Mouse (Mus musculus): Measurements from ENCODE around the gene Ifna13. TPM values are rescaled to one million over a fixed set of nuclear protein-coding genes. Genes with fewer than 3 reads are reported as not detected.

Gene Ifna13
- polyA plus RNA-seq, 1 experiment = not detected

DNA sequence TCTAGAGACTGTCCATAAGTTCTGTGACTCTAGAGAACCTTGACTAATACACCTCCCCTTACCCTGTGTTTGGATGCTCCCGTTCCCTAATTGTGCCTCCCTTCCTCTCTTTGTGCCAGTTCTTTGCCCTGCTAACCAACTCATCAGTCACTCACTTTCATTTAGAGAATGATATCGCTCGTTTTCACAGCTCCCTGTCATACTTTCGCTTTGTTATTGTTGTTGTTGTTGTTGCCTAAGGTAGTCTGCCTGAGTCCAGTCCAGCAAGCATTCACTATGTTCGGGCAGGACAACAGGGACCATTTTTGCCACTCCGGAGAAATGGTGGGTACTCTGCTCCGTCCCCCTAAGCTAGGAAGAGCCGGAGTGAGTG, 3.6 kb downstream of the Ifna13 start:
- TF ChIP-seq CTCF (IDR thresholded peaks at IDR 0.05; ENCODE audit: borderline replicate concordance, extremely low read depth, insufficient read depth, insufficient read length) (no peak), POLR2A (IDR thresholded peaks at IDR 0.05; ENCODE audit: borderline replicate concordance, extremely low read depth, insufficient read depth, insufficient read length, poor library complexity, severe bottlenecking) (no peak)
- DNase-seq (ENCODE audit: low read depth) = no peak

DNA sequence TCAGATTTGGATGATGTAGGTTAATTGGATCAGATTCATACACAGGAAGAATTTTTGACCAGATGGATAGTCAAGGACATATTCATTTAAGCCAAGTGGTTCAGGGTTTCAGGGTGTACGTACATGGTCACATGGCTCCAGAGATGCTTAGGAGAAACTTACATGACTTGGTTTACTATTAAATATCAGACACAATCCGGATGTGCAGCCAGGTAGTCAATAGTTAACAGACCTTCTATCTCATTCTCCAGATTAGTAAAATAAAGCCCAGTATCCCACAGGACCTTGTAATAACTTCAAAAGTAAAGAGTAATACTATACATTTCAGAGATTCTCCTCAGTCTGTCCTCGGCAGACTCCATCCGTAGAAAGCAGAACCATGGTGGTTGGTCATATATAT, 9.9 kb downstream of the Ifna13 start, which contains the start of gene C87499:
C87499 (minus strand) TSS at position 101 of the 400 bp plus-strand sequence.
- TF ChIP-seq CTCF (IDR thresholded peaks at IDR 0.05; ENCODE audit: borderline replicate concordance, extremely low read depth, insufficient read depth, insufficient read length) (no peak), POLR2A (IDR thresholded peaks at IDR 0.05; ENCODE audit: borderline replicate concordance, extremely low read depth, insufficient read depth, insufficient read length, poor library complexity, severe bottlenecking) (no peak)
- DNase-seq (ENCODE audit: low read depth) = no peak

DNA sequence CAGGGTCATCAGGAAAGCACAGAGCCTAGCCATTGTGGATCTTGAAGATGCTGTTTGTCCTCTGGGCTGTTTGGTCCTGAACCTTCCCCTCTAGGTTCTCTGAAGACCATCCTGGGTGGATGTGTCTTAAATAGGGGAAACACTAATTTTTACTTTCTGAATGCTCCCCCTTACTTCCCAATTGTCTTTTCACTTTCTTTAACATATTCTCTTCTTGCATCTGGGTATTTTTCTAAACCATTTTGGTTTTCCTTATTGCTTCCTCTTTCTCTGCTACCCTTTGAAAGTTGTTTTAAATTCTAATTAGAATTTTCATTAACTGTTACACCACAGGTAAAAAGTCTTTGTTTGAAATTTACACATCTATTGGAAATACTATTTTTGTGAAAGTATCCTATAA, 41.0 kb downstream of the Ifna13 start, which contains the start of gene Ifna12:
Ifna12 (minus strand) TSS at position 101 of the 400 bp plus-strand sequence.
- no peak for DNase-seq (ENCODE audit: low read depth)
- TF ChIP-seq POLR2A (IDR thresholded peaks at IDR 0.05; ENCODE audit: borderline replicate concordance, extremely low read depth, insufficient read depth, insufficient read length, poor library complexity, severe bottlenecking) (no peak), CTCF (IDR thresholded peaks at IDR 0.05; ENCODE audit: borderline replicate concordance, extremely low read depth, insufficient read depth, insufficient read length) (no peak)

Other genes with a start within 250 kb of the Ifna13 start
- 0.98 and 1.7 TPM in 2 replicates for gene Hacd4, start 205.5 kb downstream of the Ifna13 start, polyA plus RNA-seq (2012; rRNA removed)
- gene Ifnb1, start 121.7 kb downstream of the Ifna13 start, polyA plus RNA-seq (2012; rRNA removed) = not detected in 2 replicates
- not detected in 2 replicates for gene Ifna15, start 86.2 kb downstream of the Ifna13 start, polyA plus RNA-seq (2012; rRNA removed)
- gene Ifna14, start 72.7 kb downstream of the Ifna13 start, polyA plus RNA-seq (2012; rRNA removed) = not detected in 2 replicates
- not detected in 2 replicates for gene Ifna9, start 52.1 kb downstream of the Ifna13 start, polyA plus RNA-seq (2012; rRNA removed)
- gene Ifna12, start 41.1 kb downstream of the Ifna13 start, polyA plus RNA-seq (2012; rRNA removed) = not detected in 2 replicates
- not detected in 2 replicates for gene C87499, start 10.0 kb downstream of the Ifna13 start, polyA plus RNA-seq (2012; rRNA removed)
- gene Ifna16, start 32.5 kb upstream of the Ifna13 start, polyA plus RNA-seq (2012; rRNA removed) = not detected in 2 replicates
- gene Ifna2, start 39.5 kb upstream of the Ifna13 start, polyA plus RNA-seq (2012; rRNA removed) = not detected in 2 replicates
- not detected in 2 replicates for gene Ifnab, start 46.9 kb upstream of the Ifna13 start, polyA plus RNA-seq (2012; rRNA removed)
- gene Gm26566, start 77.3 kb upstream of the Ifna13 start, polyA plus RNA-seq (2012; rRNA removed) = 1.2 and 2.4 TPM in 2 replicates
- gene Klhl9, start 78.0 kb upstream of the Ifna13 start, polyA plus RNA-seq (2012; rRNA removed) = 45.5 and 69.0 TPM in 2 replicates
- not detected in 2 replicates for gene Gm13271, start 110.4 kb upstream of the Ifna13 start, polyA plus RNA-seq (2012; rRNA removed)
- gene Gm13283, start 115.7 kb upstream of the Ifna13 start, polyA plus RNA-seq (2012; rRNA removed) = not detected in 2 replicates
- not detected in 2 replicates for gene Gm13290, start 129.4 kb upstream of the Ifna13 start, polyA plus RNA-seq (2012; rRNA removed)
- gene Gm13289, start 132.5 kb upstream of the Ifna13 start, polyA plus RNA-seq (2012; rRNA removed) = not detected in 2 replicates
- 0.11 TPM in 1 of 2 replicates, not detected in the other for gene Gm13272, start 135.4 kb upstream of the Ifna13 start, polyA plus RNA-seq (2012; rRNA removed)
- not detected in 2 replicates for gene Ifnz, start 137.7 kb upstream of the Ifna13 start, polyA plus RNA-seq (2012; rRNA removed)
- not detected in 2 replicates for gene Gm13276, start 141.2 kb upstream of the Ifna13 start, polyA plus RNA-seq (2012; rRNA removed)
- gene Gm13277, start 144.2 kb upstream of the Ifna13 start, polyA plus RNA-seq (2012; rRNA removed) = not detected in 2 replicates
- gene Gm13278, start 147.1 kb upstream of the Ifna13 start, polyA plus RNA-seq (2012; rRNA removed) = not detected in 2 replicates
- not detected in 2 replicates for gene Gm13275, start 150.0 kb upstream of the Ifna13 start, polyA plus RNA-seq (2012; rRNA removed)
- gene Gm13279, start 152.9 kb upstream of the Ifna13 start, polyA plus RNA-seq (2012; rRNA removed) = not detected in 2 replicates
- not detected in 2 replicates for gene Gm13285, start 155.2 kb upstream of the Ifna13 start, polyA plus RNA-seq (2012; rRNA removed)
- gene Gm13287, start 158.8 kb upstream of the Ifna13 start, polyA plus RNA-seq (2012; rRNA removed) = not detected in 2 replicates
- not detected in 2 replicates for gene Gm13288, start 161.1 kb upstream of the Ifna13 start, polyA plus RNA-seq (2012; rRNA removed)
- gene Ifna7, start 171.8 kb upstream of the Ifna13 start, polyA plus RNA-seq (2012; rRNA removed) = 0.15 TPM in 1 of 2 replicates, not detected in the other
- not detected in 2 replicates for gene Ifna11, start 175.5 kb upstream of the Ifna13 start, polyA plus RNA-seq (2012; rRNA removed)
- not detected in 2 replicates for gene Ifna6, start 183.0 kb upstream of the Ifna13 start, polyA plus RNA-seq (2012; rRNA removed)
- gene Ifna5, start 191.1 kb upstream of the Ifna13 start, polyA plus RNA-seq (2012; rRNA removed) = not detected in 2 replicates
- not detected in 2 replicates for gene Ifna4, start 197.4 kb upstream of the Ifna13 start, polyA plus RNA-seq (2012; rRNA removed)
- not detected in 2 replicates for gene Ifna1, start 205.6 kb upstream of the Ifna13 start, polyA plus RNA-seq (2012; rRNA removed)
- not detected in 2 replicates for gene Ifne, start 235.7 kb upstream of the Ifna13 start, polyA plus RNA-seq (2012; rRNA removed)

Measured in brain, embryonic 14.5 days (tissue).